22 mouse cellular contexts compared by ENCODE assay signal in the genomic region with DNA sequence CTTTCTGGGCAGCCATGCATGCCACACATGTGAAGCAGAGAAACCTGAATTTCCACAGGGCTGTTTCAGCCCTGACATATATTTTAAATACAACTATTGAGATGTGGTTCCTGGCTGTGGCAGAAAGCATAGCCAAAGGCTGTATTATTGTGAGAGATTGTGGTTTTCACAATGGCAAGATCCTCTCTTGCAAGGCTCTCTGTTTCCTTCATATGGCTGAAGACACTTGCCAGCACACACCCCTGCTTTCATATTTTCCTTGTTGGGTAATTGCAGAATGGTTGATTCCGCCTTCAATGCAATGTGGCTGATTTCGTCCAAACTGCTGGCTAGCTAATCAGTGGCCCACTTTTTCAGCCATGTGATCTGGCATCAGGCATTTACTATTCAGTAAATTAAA.
"Had no signal": no experiment of that assay in that cellular context is flagged by ENCODE, and none has a peak within 500 bp of the region (broad histone marks: within the 10 kb centered on the region; RNA-seq: fewer than 3 reads in every experiment).

No protein-coding gene starts in this region.

- H3K27ac ChIP-seq: kidney, embryonic 15.5 days; left cerebral cortex, adult 2 months; liver, embryonic 13.5 days; midbrain, embryonic 10.5 days; midbrain, embryonic 13.5 days; neural tube, embryonic 13.5 days; stomach, postnatal 0 days had no signal

- H3K36me3 ChIP-seq: kidney, embryonic 15.5 days; liver, embryonic 13.5 days; midbrain, embryonic 10.5 days; midbrain, embryonic 13.5 days; neural tube, embryonic 13.5 days had no signal

- H3K9me3 ChIP-seq: kidney, embryonic 15.5 days; liver, embryonic 13.5 days; midbrain, embryonic 10.5 days; midbrain, embryonic 13.5 days; neural tube, embryonic 13.5 days had no signal

- DNase-seq: kidney, adult 2 months; kidney, postnatal 10 days; kidney, postnatal 36 days; layer of hippocampus, postnatal 36 days; liver, embryonic 13.5 days; lung, adult 2 months; lung, postnatal 14 days; lung, postnatal 4 days; right cerebral cortex, adult 18-20 months; right cerebral cortex, postnatal 14 days; right cerebral cortex, postnatal 4 days; thymus, adult 2 months; thymus, postnatal 14 days; thymus, postnatal 4 days had no signal

- H3K27me3 ChIP-seq: kidney, embryonic 15.5 days; liver, embryonic 13.5 days; megakaryocyte, embryonic 14.5 days; midbrain, embryonic 13.5 days; neural tube, embryonic 13.5 days had no signal

- H3K4me1 ChIP-seq: kidney, embryonic 15.5 days; liver, embryonic 13.5 days; megakaryocyte, embryonic 14.5 days; midbrain, embryonic 10.5 days; midbrain, embryonic 13.5 days; neural tube, embryonic 13.5 days had no signal

- ATAC-seq: intestine, postnatal 0 days; midbrain, embryonic 13.5 days had no signal

- H3K4me2 ChIP-seq: kidney, embryonic 15.5 days; liver, embryonic 13.5 days; midbrain, embryonic 13.5 days; neural tube, embryonic 13.5 days had no signal

- H3K9ac ChIP-seq: kidney, embryonic 15.5 days; liver, embryonic 13.5 days; midbrain, embryonic 13.5 days; neural tube, embryonic 13.5 days had no signal

- H3K4me3 ChIP-seq: kidney, embryonic 15.5 days; left cerebral cortex, adult 2 months; liver, embryonic 13.5 days; megakaryocyte, embryonic 14.5 days; midbrain, embryonic 10.5 days; midbrain, embryonic 13.5 days; neural tube, embryonic 13.5 days had no signal
